Mouse (Mus musculus) midbrain, embryonic 12.5 days (tissue): ENCODE data around the gene Wdr46. TPM values are rescaled to one million over a fixed set of nuclear protein-coding genes. Genes with fewer than 3 reads are reported as not detected.
"Not testable (repeated sequence)": the region's sequence is repeated elsewhere in the genome, so short reads cannot be mapped to it uniquely, and the experiment has no call there.

Experiments
- ATAC-seq: fragments of 200-750 bp; cut with Nextera tagmentation; 2 replicates; pipeline ENCODE4 v1.8.0; 2017; ENCODE audit warnings: low read depth, moderate TSS enrichment, moderate library complexity; ENCODE audit not compliant: low FRiP score
- H3K27ac ChIP-seq: fragments of 300-500 bp; sonication (generic); replicated peaks from 2 replicates; pipeline ENCODE4 v1.5.1; 2016; ENCODE audit warnings: mild to moderate bottlenecking
- H3K27me3 ChIP-seq: fragments of 300-500 bp; sonication (generic); 2 replicates; pipeline ENCODE4 v1.6.1; 2016; ENCODE audit warnings: mild to moderate bottlenecking
- H3K36me3 ChIP-seq: fragments of 300-500 bp; sonication (generic); 2 replicates; pipeline ENCODE4 v1.6.1; 2016
- H3K4me1 ChIP-seq: fragments of 300-500 bp; sonication (generic); 2 replicates; pipeline ENCODE4 v1.6.1; 2016
- H3K4me2 ChIP-seq: fragments of 300-500 bp; sonication (generic); replicated peaks from 2 replicates; pipeline ENCODE4 v1.6.1; 2016; ENCODE audit warnings: mild to moderate bottlenecking, moderate library complexity
- H3K4me3 ChIP-seq: fragments of 300-500 bp; sonication (generic); 2 replicates; pipeline ENCODE4 v1.5.1; 2016; ENCODE audit warnings: mild to moderate bottlenecking
- H3K9ac ChIP-seq: fragments of 300-500 bp; sonication (generic); replicated peaks from 2 replicates; pipeline ENCODE4 v1.6.1; 2016; ENCODE audit warnings: mild to moderate bottlenecking, moderate library complexity
- H3K9me3 ChIP-seq: fragments of 300-500 bp; sonication (generic); 2 replicates; pipeline ENCODE4 v1.6.1; 2016; ENCODE audit warnings: mild to moderate bottlenecking
- whole genome bisulfite sequencing: fragments of 180-500 bp; shearing (Covaris S2); methylation state at CpG from one replicate; pipeline ENCODE4 v1.1.7; 2016; 5-methylcytosine and 5-hydroxymethylcytosine counted together
- polyA plus RNA-seq: library from polyadenylated mRNA; unstranded; fragments of >200 nt; fragmentation: Nextera tagmentation; extraction: Ambion mirVana; gene quantifications from 2 replicates; pipeline ENCODE4 v1.2.1, GENCODE M21; 2016

Wdr46 gene
- polyA plus RNA-seq, 1 experiment from 2014 or later, result 37.5 TPM

- no peak for ATAC-seq
- Histone ChIP-seq H3K9ac (no peak overlapping the region), H3K4me2 (no peak overlapping the region), H3K4me1 (no peaks in the 10 kb centered on the region), H3K4me3 (no peak overlapping the region), H3K27ac (no peak overlapping the region), H3K36me3 (no peaks in the 10 kb centered on the region), H3K27me3 (no peaks in the 10 kb centered on the region), H3K9me3 (no peaks in the 10 kb centered on the region)
- 88% methylated on average over 7 of the region's 7 CpGs for WGBS
Observed at GRCm38 (mm10) chr17:33902491-33902890, 38.0 kb upstream of the Wdr46 start.

- not testable (repeated sequence) for H3K36me3 ChIP-seq, H3K27ac ChIP-seq, H3K27me3 ChIP-seq, H3K9ac ChIP-seq, ATAC-seq, H3K4me2 ChIP-seq, H3K4me3 ChIP-seq, H3K9me3 ChIP-seq
- 75% methylated on average over 6 of the region's 6 CpGs for WGBS
- peaks cover 12% of the 10 kb centered on the region for H3K4me1 ChIP-seq
Observed at GRCm38 (mm10) chr17:33903911-33904651, 36.4 kb upstream of the Wdr46 start.

- H3K4me2 ChIP-seq, H3K9me3 ChIP-seq, H3K27ac ChIP-seq, H3K9ac ChIP-seq, H3K27me3 ChIP-seq, ATAC-seq, H3K4me3 ChIP-seq, H3K36me3 ChIP-seq: not testable (repeated sequence)
- peaks cover 13% of the 10 kb centered on the region for H3K4me1 ChIP-seq
- 64% methylated on average over 1 of the region's 4 CpGs for WGBS
Observed at GRCm38 (mm10) chr17:33904835-33905234, 35.6 kb upstream of the Wdr46 start, which contains the start of gene Platr17. Gene Platr17, plus strand, starts transcription at chr17:33905135.

GRCm38 (mm10) chr17:33908331-33909076, 32.0 kb upstream of the Wdr46 start:
- Histone ChIP-seq H3K9me3 (no peaks in the 10 kb centered on the region), H3K4me3 (peak overlapping the region; percentile 81), H3K27ac (peak overlapping the region; percentile 86), H3K4me2 (peak overlapping the region; percentile 97), H3K27me3 (no peaks in the 10 kb centered on the region), H3K36me3 (peaks cover 24% of the 10 kb centered on the region), H3K9ac (peak overlapping the region; percentile 72), H3K4me1 (peaks cover 27% of the 10 kb centered on the region)
- WGBS, result under 1% methylated on average over 44 of the region's 44 CpGs
- ATAC-seq, result no peak; the same call in 1 of the 2 replicates

GRCm38 (mm10) chr17:33909077-33909868, 31.2 kb upstream of the Wdr46 start, which contains the start of gene Daxx:
Gene Daxx, plus strand, starts transcription at chr17:33909414.
- Histone ChIP-seq H3K4me3 (peak within 1 kb of the TSS; percentile 81), H3K36me3 (peaks cover 31% of the 10 kb centered on the region), H3K27ac (peak within 1 kb of the TSS; percentile 86), H3K27me3 (no peaks in the 10 kb centered on the region), H3K9me3 (no peaks in the 10 kb centered on the region), H3K4me2 (peak within 1 kb of the TSS; percentile 97), H3K4me1 (peaks cover 27% of the 10 kb centered on the region), H3K9ac (peak within 1 kb of the TSS; percentile 88)
- WGBS, result under 1% methylated on average over 68 of the region's 68 CpGs
- peak; percentile 96 for ATAC-seq

- Histone ChIP-seq H3K36me3 (peaks cover 37% of the 10 kb centered on the region), H3K4me1 (peaks cover 31% of the 10 kb centered on the region), H3K4me3 (peak overlapping the region; percentile 81), H3K9ac (peak overlapping the region; percentile 88), H3K9me3 (no peaks in the 10 kb centered on the region), H3K27me3 (no peaks in the 10 kb centered on the region), H3K4me2 (peak overlapping the region; percentile 95), H3K27ac (peak overlapping the region; percentile 76)
- WGBS, result 0% methylated on average over 14 of the region's 14 CpGs
- ATAC-seq, result no peak
Observed at GRCm38 (mm10) chr17:33909869-33910250, 30.6 kb upstream of the Wdr46 start.

GRCm38 (mm10) chr17:33910346-33911051, 30.0 kb upstream of the Wdr46 start:
- Histone ChIP-seq H3K27me3 (no peaks in the 10 kb centered on the region), H3K4me2 (peak overlapping the region; percentile 95), H3K36me3 (peaks cover 38% of the 10 kb centered on the region), H3K27ac (no peak overlapping the region), H3K4me1 (peaks cover 37% of the 10 kb centered on the region), H3K4me3 (peak overlapping the region; percentile 81), H3K9me3 (no peaks in the 10 kb centered on the region), H3K9ac (peak overlapping the region; percentile 88)
- ATAC-seq, result no peak
- 60% methylated on average over 11 of the region's 11 CpGs for WGBS

GRCm38 (mm10) chr17:33911052-33911812, 29.2 kb upstream of the Wdr46 start:
- ATAC-seq, result no peak
- peaks cover 38% of the 10 kb centered on the region for H3K4me1 ChIP-seq
- no peak overlapping the region for H3K27ac ChIP-seq
- H3K9ac ChIP-seq, result no peak overlapping the region
- H3K4me3 ChIP-seq, result no peak overlapping the region
- H3K27me3 ChIP-seq, result no peaks in the 10 kb centered on the region
- peaks cover 38% of the 10 kb centered on the region for H3K36me3 ChIP-seq
- 91% methylated on average over 31 of the region's 31 CpGs for WGBS
- no peak overlapping the region for H3K4me2 ChIP-seq
- no peaks in the 10 kb centered on the region for H3K9me3 ChIP-seq

- H3K9me3 ChIP-seq, result no peaks in the 10 kb centered on the region
- ATAC-seq, result no peak
- no peak overlapping the region for H3K9ac ChIP-seq
- no peak overlapping the region for H3K4me3 ChIP-seq
- H3K4me2 ChIP-seq, result no peak overlapping the region
- WGBS, result 91% methylated on average over 28 of the region's 28 CpGs
- H3K4me1 ChIP-seq, result peaks cover 42% of the 10 kb centered on the region
- H3K36me3 ChIP-seq, result peaks cover 38% of the 10 kb centered on the region
- H3K27ac ChIP-seq, result no peak overlapping the region
- no peaks in the 10 kb centered on the region for H3K27me3 ChIP-seq
Observed at GRCm38 (mm10) chr17:33911813-33912414, 28.5 kb upstream of the Wdr46 start.

- Histone ChIP-seq H3K27me3 (peaks cover 10% of the 10 kb centered on the region), H3K4me3 (no peak overlapping the region), H3K27ac (no peak overlapping the region), H3K4me1 (peaks cover 45% of the 10 kb centered on the region), H3K36me3 (peaks cover 50% of the 10 kb centered on the region), H3K9ac (no peak overlapping the region), H3K9me3 (no peaks in the 10 kb centered on the region), H3K4me2 (no peak overlapping the region)
- ATAC-seq, result no peak
- 91% methylated on average over 10 of the region's 10 CpGs for WGBS
Observed at GRCm38 (mm10) chr17:33913264-33913663, 27.2 kb upstream of the Wdr46 start.
